Mouse (Mus musculus) heart, postnatal 14 days (tissue): ENCODE measurements around the gene Lcp2. TPM values are rescaled to one million over a fixed set of nuclear protein-coding genes. Genes with fewer than 3 reads are reported as not detected.

Experiments used
- DNase-seq, 2 experiments: peaks; one replicate each; pipeline ENCODE4 v3.0.0; 2021 to 2022
- intact Hi-C: fragments of 180-260 bp; cut with DNase I; formaldehyde crosslinking; loops from one replicate; pipeline ENCODE4 v1.15.1; 2025
- total RNA-seq, 2 experiments: library from RNA; stranded (reverse); gene quantifications; 2 replicates each; pipeline ENCODE4 v1.2.3; 2021

The Lcp2 gene
- total RNA-seq, 2 experiments from 2014 or later = 3.0 to 4.9 TPM

GRCm38 (mm10) chr11:34040061-34040460 is 6.7 kb upstream of the Lcp2 start:
- intact Hi-C loops = no loop called here
- no peak for DNase-seq

- intact Hi-C loops = no loop called here
- no peak for DNase-seq
These were observed 3.9 kb upstream of the Lcp2 start for GRCm38 (mm10) chr11:34042808-34043207.

- no peak for DNase-seq
- intact Hi-C loops = no loop called here
These were observed 820 bp downstream of the Lcp2 start for GRCm38 (mm10) chr11:34047542-34047937.

- intact Hi-C loops = no loop called here
- no peak for DNase-seq
These were observed 1.8 kb downstream of the Lcp2 start for GRCm38 (mm10) chr11:34048375-34049124.

GRCm38 (mm10) chr11:34049125-34049379 is 2.3 kb downstream of the Lcp2 start:
- no peak for DNase-seq
- intact Hi-C loops = no loop called here

- DNase-seq = no peak
These were observed 3.3 kb downstream of the Lcp2 start for GRCm38 (mm10) chr11:34050063-34050462.

GRCm38 (mm10) chr11:34050643-34051042 is 3.9 kb downstream of the Lcp2 start:
- no peak for DNase-seq
- intact Hi-C loops = no loop called here

More at GRCm38 (mm10) chr11:34050063-34050462, 3.3 kb downstream of the Lcp2 start:
- intact Hi-C loops = no loop called here

- intact Hi-C loops = no loop called here
- DNase-seq = no peak
These were observed 6.5 kb downstream of the Lcp2 start for GRCm38 (mm10) chr11:34053031-34053818.

GRCm38 (mm10) chr11:34054031-34054727 is 7.5 kb downstream of the Lcp2 start:
- intact Hi-C loops = no loop called here
- DNase-seq = no peak

- no peak for DNase-seq
- intact Hi-C loops = no loop called here
These were observed 10.0 kb downstream of the Lcp2 start for GRCm38 (mm10) chr11:34056715-34057114.

GRCm38 (mm10) chr11:34058332-34058731 is 11.6 kb downstream of the Lcp2 start:
- intact Hi-C loops = no loop called here
- DNase-seq = no peak

GRCm38 (mm10) chr11:34058960-34059359 is 12.2 kb downstream of the Lcp2 start:
- DNase-seq = no peak
- intact Hi-C loops = no loop called here

GRCm38 (mm10) chr11:34061740-34062139 is 15.0 kb downstream of the Lcp2 start:
- no peak for DNase-seq
- intact Hi-C loops = no loop called here

- intact Hi-C loops = no loop called here
These were observed 16.5 kb downstream of the Lcp2 start for GRCm38 (mm10) chr11:34063257-34063656.

GRCm38 (mm10) chr11:34063702-34064485 is 17.2 kb downstream of the Lcp2 start:
- peak; percentile 7 to 13 for DNase-seq
- intact Hi-C loops = no loop called here

More at GRCm38 (mm10) chr11:34063257-34063656, 16.5 kb downstream of the Lcp2 start:
- no peak for DNase-seq

GRCm38 (mm10) chr11:34070596-34070995 is 23.9 kb downstream of the Lcp2 start:
- DNase-seq = peak; percentile 24 to 31
- intact Hi-C loops = no loop called here

- intact Hi-C loops = loop anchor here (2.0 kb wide), 1 partner anchor 68 kb away; no protein-coding TSS in a partner anchor
- no peak for DNase-seq
These were observed 25.6 kb downstream of the Lcp2 start for GRCm38 (mm10) chr11:34072309-34072708.

- peak; percentile 68 to 78 for DNase-seq
- intact Hi-C loops = loop anchor here (2.0 kb wide), 1 partner anchor 69 kb away; no protein-coding TSS in a partner anchor
These were observed 27.1 kb downstream of the Lcp2 start for GRCm38 (mm10) chr11:34073776-34074175.

- DNase-seq = no peak
- intact Hi-C loops = no loop called here
These were observed 31.1 kb downstream of the Lcp2 start for GRCm38 (mm10) chr11:34077870-34078269.

GRCm38 (mm10) chr11:34078581-34078980 is 31.9 kb downstream of the Lcp2 start:
- no peak for DNase-seq
- intact Hi-C loops = no loop called here
